Mouse (Mus musculus) gonadal fat pad, adult 2 months (tissue): ENCODE measurements around the gene Cdc20b. TPM values are rescaled to one million over a fixed set of nuclear protein-coding genes. Genes with fewer than 3 reads are reported as not detected.
A peak's percentile ranks its signal among the peaks of the same experiment; 100 is the strongest.

ENCODE experiments used
- DNase-seq: peaks from one replicate; pipeline ENCODE4 v3.0.0-alpha.2; 2012; ENCODE audit warnings: low read depth
- polyA plus RNA-seq: library from polyadenylated mRNA; depleted of rRNA; stranded (reverse); fragments of >200 nt; gene quantifications from 2 replicates; pipeline ENCODE4 v1.2.3, GENCODE M21; 2012

Cdc20b gene
- polyA plus RNA-seq, 1 experiment: not detected

DNA sequence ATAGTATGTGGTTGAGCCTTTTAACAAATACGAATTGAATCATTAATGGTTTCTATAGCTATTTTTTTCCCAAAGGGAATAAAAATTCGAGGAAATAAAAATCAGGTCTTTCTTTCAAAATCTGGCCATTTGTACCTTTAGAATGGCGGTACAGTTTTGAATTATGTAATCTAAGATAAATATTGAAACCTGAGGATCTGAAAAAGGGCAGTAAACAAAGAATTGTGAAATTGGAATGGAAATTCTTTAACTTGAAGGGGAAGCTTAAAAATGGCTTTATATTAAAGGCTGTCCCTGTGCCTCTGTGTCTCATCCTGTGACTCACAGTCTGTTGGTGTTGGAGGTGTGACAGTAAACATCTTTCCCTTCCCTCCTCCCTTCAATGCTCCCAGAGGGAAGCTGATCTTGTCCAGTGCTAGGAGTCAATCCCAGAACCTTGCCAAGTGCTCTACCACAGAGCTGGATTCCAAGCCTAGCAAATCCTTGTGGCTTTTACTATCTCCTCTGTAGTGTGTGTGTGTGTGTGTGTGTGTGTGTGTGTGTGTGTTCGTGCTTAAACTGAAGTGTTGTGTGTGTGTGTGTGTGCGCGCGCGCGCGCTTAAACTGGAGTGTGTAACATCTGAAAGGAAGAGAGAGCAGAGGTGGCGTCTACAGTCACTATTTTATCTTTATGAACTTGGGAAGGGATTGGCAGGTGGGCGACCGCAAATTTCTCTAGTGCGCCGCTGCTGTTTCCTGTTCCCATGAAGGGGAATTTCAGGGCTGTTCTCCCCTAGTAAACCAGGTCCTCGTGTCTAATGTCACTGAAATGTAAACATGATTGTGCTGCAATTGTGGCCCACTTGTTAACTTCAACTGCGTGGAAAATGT is 11.4 kb upstream of the Cdc20b start:
- DNase-seq: no peak

DNA sequence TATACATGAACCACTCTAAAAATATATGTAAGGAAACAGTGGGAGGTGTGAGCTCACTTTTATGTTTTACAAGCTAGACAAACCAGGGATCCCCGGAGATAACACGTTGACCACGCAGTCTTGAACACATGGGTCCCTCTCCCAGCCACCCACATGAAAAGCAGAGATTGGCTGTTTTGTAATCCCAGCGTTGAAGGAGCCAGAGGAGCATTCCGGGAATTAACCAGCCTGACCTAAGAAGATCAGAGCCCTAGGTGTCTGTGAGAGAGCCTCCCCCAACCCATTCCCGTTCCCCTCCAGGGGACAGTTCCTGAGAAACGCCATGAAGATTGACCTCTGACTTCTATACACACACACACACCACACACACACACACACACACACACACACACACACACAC is 3.6 kb upstream of the Cdc20b start:
- DNase-seq: no peak

DNA sequence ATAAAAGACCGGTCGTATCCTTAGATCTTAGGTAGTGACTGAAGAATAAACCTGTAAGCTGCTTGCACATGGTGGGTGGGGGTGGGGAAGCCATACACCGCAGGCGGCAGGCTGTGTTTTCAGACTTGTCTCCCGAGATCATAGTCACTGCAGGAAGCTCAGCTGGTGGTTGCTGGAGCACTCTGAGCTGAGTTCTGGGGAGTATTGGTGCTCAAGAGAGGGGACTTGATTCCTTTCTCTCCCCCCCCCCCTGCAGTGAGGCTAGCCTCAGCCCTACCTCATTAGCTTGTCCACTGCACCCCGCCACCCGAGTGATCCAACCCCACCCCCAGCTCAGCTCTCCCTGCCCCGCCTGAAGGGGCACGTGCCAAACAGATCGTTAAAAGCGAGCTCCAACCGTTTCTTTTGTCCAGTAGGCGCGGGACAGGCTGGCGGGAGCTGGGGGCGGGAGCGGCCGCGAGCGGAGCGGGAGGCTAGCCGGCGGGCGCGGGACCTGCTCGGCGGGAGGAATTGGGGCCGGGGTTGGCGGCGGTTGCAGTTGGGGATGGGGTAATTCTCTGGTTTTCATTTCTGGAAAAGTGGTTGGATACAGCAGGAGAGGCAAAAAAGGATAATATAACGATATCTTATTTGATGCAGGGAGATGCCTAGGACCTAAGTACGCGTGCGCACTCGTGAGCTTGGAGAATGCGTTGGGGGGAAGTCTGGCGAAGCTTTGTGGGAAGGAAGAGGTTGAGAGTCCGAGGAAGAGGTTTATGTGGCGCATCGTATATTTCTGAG is 2.9 kb upstream of the Cdc20b start:
- DNase-seq: no peak

GRCm38 (mm10) chr13:113032831-113033230 is 2.1 kb upstream of the Cdc20b start:
- no peak for DNase-seq

DNA sequence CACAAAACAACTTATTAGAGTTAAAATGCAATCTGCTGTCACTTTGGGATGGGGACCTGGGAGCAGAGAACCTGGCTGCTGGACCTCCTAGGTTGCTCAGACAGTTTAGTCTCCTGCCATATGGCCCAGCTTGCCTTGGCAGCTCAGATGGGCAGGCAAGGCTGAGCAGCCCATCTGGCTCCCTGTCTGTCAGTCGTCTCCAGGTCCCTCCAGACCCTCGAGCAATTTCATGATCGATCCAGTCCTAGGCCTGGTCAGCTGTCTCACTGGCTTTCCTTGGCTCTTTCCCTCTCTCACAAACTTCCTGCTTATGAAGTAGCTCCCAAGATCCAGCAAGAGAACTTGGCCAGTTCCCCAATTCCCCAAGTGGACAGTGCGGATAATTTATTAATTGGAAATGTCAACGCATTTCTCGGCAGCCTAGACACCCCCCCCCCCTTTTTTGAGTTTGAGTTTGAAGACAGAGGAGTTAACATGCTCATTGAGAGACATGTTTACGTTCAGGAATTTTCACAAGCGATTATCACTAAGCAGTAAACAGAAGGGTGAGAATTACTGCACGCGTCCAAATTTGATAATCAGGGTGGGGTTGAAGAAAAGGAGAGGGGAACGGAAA is 532 bp upstream of the Cdc20b start:
- no peak for DNase-seq

DNA sequence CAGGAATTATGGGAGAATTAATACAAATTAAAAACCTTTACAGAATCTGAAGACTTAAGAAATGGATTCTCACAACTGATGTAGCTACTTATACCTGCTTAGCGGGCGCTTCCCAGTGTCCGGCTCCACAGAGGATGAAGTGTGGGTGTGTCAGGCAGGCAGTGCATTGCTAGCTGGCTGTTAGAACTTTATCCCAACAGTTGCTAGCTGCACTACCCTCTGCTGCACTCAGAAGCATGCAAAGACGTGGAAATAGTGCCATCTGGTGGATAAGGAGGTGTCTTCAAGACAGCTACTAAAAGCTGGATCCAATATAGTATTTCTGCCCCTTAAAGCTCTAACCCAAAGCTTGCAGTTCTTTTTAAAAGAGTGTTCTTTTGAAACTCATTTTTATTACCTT is 941 bp downstream of the Cdc20b start:
- peak; percentile 22 for DNase-seq

DNA sequence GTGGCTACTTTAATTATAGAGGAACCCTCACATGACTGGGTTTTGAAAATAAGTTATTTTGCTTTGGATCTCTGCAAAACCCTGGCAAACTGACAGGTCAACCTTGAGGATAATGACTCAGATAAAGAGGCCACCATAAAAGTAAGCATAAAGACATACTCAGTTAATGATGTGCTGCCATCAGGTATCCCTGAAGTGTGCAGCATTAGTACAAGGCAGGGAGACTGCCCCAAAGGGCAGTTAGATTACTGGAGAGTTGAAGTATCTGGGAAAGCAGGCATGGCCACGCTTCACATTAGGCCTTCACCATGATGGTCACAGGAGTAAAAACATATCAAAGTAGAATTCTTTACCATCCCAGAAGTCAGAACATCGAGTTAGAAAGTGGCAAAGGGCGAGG is 10.0 kb downstream of the Cdc20b start:
- DNase-seq: no peak

DNA sequence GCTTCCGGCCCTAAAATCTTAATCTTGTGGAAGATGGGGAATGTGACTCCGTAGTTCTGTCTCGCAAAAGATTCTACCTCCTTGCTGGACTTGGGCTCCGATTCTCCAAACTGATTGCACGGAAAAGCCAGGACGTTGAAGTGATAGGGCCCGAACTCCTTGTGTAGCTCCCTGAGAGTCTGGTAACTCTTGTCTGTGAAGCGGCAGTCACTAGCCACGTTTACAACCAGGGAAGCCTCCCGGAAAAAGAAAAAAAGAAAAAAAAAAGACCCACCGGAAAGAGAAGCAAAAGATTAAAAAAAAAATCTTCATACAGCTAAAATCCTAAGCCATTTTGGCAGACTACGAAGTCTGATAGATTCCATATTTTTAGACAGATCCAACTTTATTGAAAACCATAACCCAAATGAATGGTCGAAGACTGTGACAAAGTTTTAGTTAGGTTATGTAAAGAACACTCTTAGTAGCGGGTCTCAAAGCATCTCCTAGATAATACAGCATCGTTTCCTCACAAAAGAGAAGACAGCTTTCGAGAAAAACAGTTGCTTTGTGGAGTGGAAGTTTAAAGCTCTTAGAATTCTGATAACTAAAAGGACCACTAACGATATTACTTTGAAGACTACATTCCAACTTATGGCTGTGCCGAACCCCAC is 10.7 kb downstream of the Cdc20b start:
- DNase-seq: no peak

GRCm38 (mm10) chr13:113046211-113046883 is 11.4 kb downstream of the Cdc20b start, which contains the start of gene Gpx8:
TSS of gene Gpx8 (minus strand) at chr13:113046410.
- peak; percentile 22 for DNase-seq

DNA sequence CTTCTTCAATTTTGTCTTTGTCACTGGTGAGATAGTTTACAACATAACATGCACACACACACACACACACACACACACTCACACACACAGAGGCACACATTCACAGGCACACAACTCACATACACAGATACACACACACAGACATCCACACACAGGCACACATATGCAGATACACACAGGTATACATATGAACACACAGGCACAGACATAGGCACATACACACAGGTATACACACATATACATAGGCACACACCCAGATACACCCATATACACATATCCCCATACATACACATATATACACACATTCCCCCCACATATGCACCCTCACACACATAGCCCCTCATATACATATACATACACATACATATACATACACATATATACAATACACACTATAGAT is 12.1 kb downstream of the Cdc20b start:
- DNase-seq: no peak

DNA sequence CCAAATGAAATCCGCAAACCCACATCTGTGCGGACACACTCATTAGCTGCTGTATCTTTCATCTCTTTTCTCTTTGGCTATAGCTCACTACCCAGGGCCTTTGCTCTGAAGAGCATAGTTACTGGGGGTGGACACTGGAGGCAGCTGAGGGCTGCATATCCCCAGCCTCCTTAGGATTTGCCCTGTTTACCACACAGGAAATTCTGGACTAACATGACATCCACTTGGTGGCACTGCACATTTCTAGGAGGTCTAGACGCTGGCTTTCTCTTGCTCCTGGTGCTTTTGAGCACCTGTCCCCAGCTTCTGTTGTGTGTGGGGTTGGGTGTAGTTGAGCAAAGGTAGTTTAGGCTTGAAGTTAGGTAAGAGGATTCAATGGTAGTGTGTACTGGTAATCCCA is 12.7 kb downstream of the Cdc20b start:
- DNase-seq: no peak

DNA sequence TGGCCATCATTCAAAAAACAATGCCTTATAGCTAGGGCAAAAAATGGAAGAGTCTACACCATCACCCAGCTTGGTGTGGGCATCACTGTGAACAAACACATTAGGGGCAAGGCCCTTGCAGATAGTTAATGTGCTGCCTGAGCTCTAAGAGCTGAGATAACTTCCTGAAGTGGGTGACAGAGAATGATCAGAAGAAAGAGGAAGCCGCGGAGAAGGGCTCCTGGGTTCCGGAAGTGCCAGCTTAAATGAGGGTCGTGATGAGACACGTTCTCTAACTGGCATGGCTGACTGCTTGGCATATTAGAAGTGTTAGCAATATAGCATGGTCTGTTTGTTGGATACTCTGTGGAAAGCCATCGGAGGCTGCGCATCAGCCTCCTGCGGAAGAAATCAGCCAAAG is 19.3 kb downstream of the Cdc20b start:
- no peak for DNase-seq

DNA sequence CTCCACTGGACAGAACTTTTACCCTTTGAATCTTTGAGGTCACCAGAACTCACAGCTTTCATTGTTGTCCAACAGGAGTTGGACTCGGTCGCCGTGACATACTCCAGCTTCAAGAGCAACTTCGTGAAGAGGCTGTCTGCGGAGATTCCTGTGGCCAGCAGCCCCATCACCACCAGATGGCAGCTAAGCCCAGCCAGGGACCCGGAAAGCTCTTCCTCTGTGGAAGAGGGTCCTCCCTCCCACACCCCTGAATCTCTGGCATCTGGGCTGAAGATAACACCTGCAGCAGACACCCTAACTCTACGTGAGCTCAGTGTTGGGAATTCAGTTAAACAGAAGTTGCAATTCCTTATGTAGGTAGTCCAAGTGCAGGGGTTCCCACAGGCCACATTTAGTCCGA is 20.9 kb downstream of the Cdc20b start:
- DNase-seq: no peak

GRCm38 (mm10) chr13:113061746-113062145 is 26.8 kb downstream of the Cdc20b start:
- DNase-seq: no peak

GRCm38 (mm10) chr13:113064542-113064941 is 29.6 kb downstream of the Cdc20b start:
- no peak for DNase-seq

DNA sequence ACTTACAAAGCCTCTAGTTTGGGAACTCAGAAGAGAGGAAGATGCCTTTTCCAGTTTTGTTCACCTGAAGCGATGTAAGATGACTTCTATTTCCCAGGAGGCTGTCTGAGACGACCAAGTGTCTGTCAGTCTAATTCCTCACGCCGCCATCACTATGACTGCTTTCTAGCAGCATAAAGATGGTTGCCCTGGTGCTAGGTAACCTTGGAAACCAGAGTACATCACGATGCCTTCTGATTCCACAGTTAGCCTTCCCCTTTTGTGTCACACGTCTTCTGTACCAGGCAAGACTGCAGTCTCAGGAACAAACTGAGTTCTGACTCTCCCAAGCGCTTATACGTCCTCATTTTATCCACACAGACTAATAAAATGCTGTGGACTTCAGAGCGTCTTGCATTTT is 44.1 kb downstream of the Cdc20b start:
- DNase-seq: no peak

DNA sequence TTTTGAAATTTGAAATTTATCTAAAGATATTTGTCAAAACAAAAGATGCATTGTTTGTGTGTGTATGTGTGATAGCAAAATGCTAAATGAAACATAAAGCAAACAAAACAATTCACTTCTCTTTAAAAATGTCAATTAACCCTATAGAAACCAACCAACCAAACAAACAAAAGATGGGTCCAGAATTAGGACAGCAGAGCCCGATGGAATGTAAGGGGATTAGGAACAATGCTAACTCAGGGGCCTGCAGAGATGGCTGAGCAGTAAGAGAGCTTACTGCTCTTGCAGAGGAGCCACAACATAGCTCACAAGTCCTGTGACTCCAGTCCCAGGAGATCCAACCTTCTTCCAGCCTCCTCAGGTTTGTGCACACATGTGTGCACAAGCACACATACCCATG is 47.2 kb downstream of the Cdc20b start:
- no peak for DNase-seq

GRCm38 (mm10) chr13:113084732-113085131 is 49.8 kb downstream of the Cdc20b start:
- DNase-seq: no peak

- no peak for DNase-seq
Measured at GRCm38 (mm10) chr13:113087226-113088017, 52.5 kb downstream of the Cdc20b start.

GRCm38 (mm10) chr13:113090489-113090888 is 55.6 kb downstream of the Cdc20b start:
- DNase-seq: no peak

DNA sequence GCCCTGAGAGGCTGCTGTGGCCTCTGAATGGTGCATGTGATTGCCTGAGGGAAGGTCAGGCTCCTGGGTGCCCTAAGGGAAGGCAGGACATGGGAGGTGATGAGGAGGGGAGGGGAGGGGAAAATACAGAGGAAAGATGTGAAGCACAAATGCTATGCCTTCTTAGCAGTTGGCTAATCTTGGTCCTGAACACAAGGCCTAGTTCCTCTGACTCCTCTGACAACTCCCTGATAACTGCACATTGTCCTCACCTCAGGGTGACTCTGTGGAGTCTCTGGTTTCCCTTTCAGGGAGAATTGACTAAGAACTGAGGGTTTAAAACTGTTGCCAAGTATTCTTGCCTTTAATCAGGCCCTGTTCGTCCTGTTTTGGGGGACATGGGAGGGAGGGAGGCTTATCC is 59.7 kb downstream of the Cdc20b start:
- DNase-seq: no peak
